Mouse (Mus musculus): Measurements from ENCODE around the gene Foxp1. TPM values are rescaled to one million over a fixed set of nuclear protein-coding genes. Genes with fewer than 3 reads are reported as not detected.

Gene Foxp1
- total and polyA plus RNA-seq, 3 experiments = 16.1 to 42.0 TPM; not detected in 1

DNA sequence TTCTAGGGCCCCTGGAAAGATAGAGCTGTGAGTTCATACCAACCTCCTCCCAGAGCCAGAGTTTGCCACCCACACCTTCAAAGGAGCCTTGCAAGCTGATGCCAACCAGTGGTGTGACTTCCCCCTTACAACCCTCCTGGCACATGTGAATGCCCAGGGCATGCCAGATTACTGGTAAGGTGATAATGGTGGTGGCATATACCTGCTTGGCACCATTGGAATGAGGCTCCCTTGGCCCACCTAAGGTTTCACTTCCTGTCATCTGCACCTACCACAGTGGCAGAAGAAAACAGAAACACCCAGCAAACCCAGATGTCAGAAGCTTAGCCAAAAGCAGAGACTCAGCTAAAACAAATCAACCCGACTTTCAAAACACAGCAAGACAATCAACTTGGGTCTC is 18.8 kb downstream of the Foxp1 start:
- Histone ChIP-seq H3K27me3 (ENCODE audit: control insufficient read depth in 1 of 2, insufficient read depth in 2 of 2, low read length in 2 of 2) (no peaks in the 10 kb centered on the region), H3K36me3 (ENCODE audit: control insufficient read depth in 1 of 2, insufficient read depth in 2 of 2, low read length in 2 of 2) (no peaks in the 10 kb centered on the region; a peak in 1 of 4 replicates), H3K4me1 (ENCODE audit: control insufficient read depth in 1 of 2, insufficient read depth in 2 of 2, low read length in 2 of 2) (no peaks in the 10 kb centered on the region), H3K27ac (ENCODE audit: control insufficient read depth, low read depth, low read length) (no peak overlapping the region), H3K4me3 (ENCODE audit: control insufficient read depth in 1 of 2, insufficient read depth in 1 of 2, low read depth in 2 of 2, low read length in 2 of 2) (no peak overlapping the region), H3K9ac (ENCODE audit: control insufficient read depth, low read depth, low read length, poor library complexity, severe bottlenecking) (no peak overlapping the region), H3K9me3 (replicated peaks; ENCODE audit: insufficient read depth, low read length) (no peaks in the 10 kb centered on the region), H3K79me2 (ENCODE audit: control insufficient read depth, insufficient read depth, low read length, poor library complexity) (no peaks in the 10 kb centered on the region)
- no peak for DNase-seq (ENCODE audit: low read depth, low spot score)
- TF ChIP-seq ELF1 (IDR thresholded peaks at IDR 0.05; ENCODE audit: low read depth, low read length) (no peak), ZKSCAN1 (IDR thresholded peaks at IDR 0.05; ENCODE audit: low read depth, low read length) (no peak), EP300 (IDR thresholded peaks at IDR 0.05; ENCODE audit: low read depth in 1 of 2, low read length in 2 of 2) (no peak), HCFC1 (IDR thresholded peaks at IDR 0.05; ENCODE audit: low read depth, low read length) (no peak), CHD2 (IDR thresholded peaks at IDR 0.05; ENCODE audit: low read length) (no peak), MXI1 (IDR thresholded peaks at IDR 0.05; ENCODE audit: low read depth, low read length) (no peak), TCF12 (IDR thresholded peaks at IDR 0.05; ENCODE audit: low read depth, low read length) (no peak), GABPA (IDR thresholded peaks at IDR 0.05; ENCODE audit: low read depth, low read length) (no peak), POLR2A (IDR thresholded peaks at IDR 0.05; ENCODE audit: control insufficient read depth in 1 of 2, insufficient read depth in 1 of 2, low read depth in 1 of 2, low read length in 2 of 2, poor library complexity in 1 of 2) (no peak), MAFK (IDR thresholded peaks at IDR 0.05; ENCODE audit: borderline replicate concordance, low read depth, low read length) (no peak), ZMIZ1 (IDR thresholded peaks at IDR 0.05; ENCODE audit: low read depth, low read length) (no peak), MYB (IDR thresholded peaks at IDR 0.05; ENCODE audit: low read depth, low read length) (no peak), CTCF (IDR thresholded peaks at IDR 0.05 in 2 of 3, conservative IDR thresholded peaks at IDR 0.05 in 1 of 3; ENCODE audit: control insufficient read depth in 1 of 3, insufficient read depth in 1 of 3, low read depth in 2 of 3, low read length in 3 of 3, poor library complexity in 1 of 3, severe bottlenecking in 1 of 3) (no peak)

DNA sequence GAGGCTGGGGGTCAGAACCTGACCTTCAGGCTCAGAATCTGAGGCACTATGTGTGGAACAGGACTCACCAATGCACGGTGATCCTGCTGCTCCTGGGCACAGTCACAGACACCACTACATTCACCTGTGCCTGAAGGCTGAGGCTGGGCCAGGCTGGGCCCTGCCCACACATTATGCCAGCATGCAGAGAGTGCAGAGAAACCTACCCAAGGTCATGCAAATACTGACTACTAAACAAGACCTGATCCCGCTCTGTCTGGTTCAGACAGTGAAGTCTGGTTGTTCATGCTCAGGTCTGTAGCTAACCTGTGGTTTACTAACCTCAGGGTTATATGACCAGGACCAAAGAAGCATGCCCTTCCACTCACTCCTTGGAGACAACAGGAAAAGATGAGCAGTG is 19.8 kb downstream of the Foxp1 start:
- no peaks in the 10 kb centered on the region for H3K9me3 ChIP-seq (replicated peaks; ENCODE audit: insufficient read depth, low read length)
- no peaks in the 10 kb centered on the region for H3K27me3 ChIP-seq (ENCODE audit: control insufficient read depth in 1 of 2, insufficient read depth in 2 of 2, low read length in 2 of 2)
- H3K36me3 ChIP-seq (ENCODE audit: control insufficient read depth in 1 of 2, insufficient read depth in 2 of 2, low read length in 2 of 2) = no peaks in the 10 kb centered on the region; a peak in 1 of 4 replicates

More for the DNA sequence above, 19.8 kb downstream of the Foxp1 start:
- no peak overlapping the region for H3K27ac ChIP-seq (ENCODE audit: control insufficient read depth, low read depth, low read length)
- no peak for DNase-seq (ENCODE audit: low read depth, low spot score)
- no peak overlapping the region for H3K9ac ChIP-seq (ENCODE audit: control insufficient read depth, low read depth, low read length, poor library complexity, severe bottlenecking)
- H3K79me2 ChIP-seq (ENCODE audit: control insufficient read depth, insufficient read depth, low read length, poor library complexity) = no peaks in the 10 kb centered on the region
- H3K4me1 ChIP-seq (ENCODE audit: control insufficient read depth in 1 of 2, insufficient read depth in 2 of 2, low read length in 2 of 2) = no peaks in the 10 kb centered on the region
- no peak for TF ChIP-seq UBTF (IDR thresholded peaks at IDR 0.05; ENCODE audit: borderline replicate concordance, insufficient read depth, low read depth, low read length)
- no peak for TF ChIP-seq CTCF (IDR thresholded peaks at IDR 0.05 in 2 of 3, conservative IDR thresholded peaks at IDR 0.05 in 1 of 3; ENCODE audit: control insufficient read depth in 1 of 3, insufficient read depth in 1 of 3, low read depth in 2 of 3, low read length in 3 of 3, poor library complexity in 1 of 3, severe bottlenecking in 1 of 3)
- no peak for TF ChIP-seq MXI1 (IDR thresholded peaks at IDR 0.05; ENCODE audit: low read depth, low read length)
- TF ChIP-seq CHD1 (IDR thresholded peaks at IDR 0.05; ENCODE audit: low read depth, low read length) = no peak
- no peak for TF ChIP-seq TBP (IDR thresholded peaks at IDR 0.05; ENCODE audit: low read depth, low read length)
- no peak for TF ChIP-seq EP300 (IDR thresholded peaks at IDR 0.05; ENCODE audit: low read depth in 1 of 2, low read length in 2 of 2)
- no peak for TF ChIP-seq GATA1 (IDR thresholded peaks at IDR 0.05; ENCODE audit: low read depth, low read length)
- TF ChIP-seq ELF1 (IDR thresholded peaks at IDR 0.05; ENCODE audit: low read depth, low read length) = no peak
- no peak for TF ChIP-seq ZMIZ1 (IDR thresholded peaks at IDR 0.05; ENCODE audit: low read depth, low read length)
- TF ChIP-seq POLR2AphosphoS5 (IDR thresholded peaks at IDR 0.05; ENCODE audit: borderline replicate concordance, low read depth, low read length) = no peak
- no peak for TF ChIP-seq TAL1 (IDR thresholded peaks at IDR 0.05; ENCODE audit: low read length)
- no peak for TF ChIP-seq POLR2A (IDR thresholded peaks at IDR 0.05; ENCODE audit: control insufficient read depth in 1 of 2, insufficient read depth in 1 of 2, low read depth in 1 of 2, low read length in 2 of 2, poor library complexity in 1 of 2)
- no peak for TF ChIP-seq HCFC1 (IDR thresholded peaks at IDR 0.05; ENCODE audit: low read depth, low read length)
- no peak for TF ChIP-seq MAX (IDR thresholded peaks at IDR 0.05; ENCODE audit: low read length)
- TF ChIP-seq SMC3 (IDR thresholded peaks at IDR 0.05; ENCODE audit: low read depth, low read length) = no peak
- TF ChIP-seq ZC3H11A (IDR thresholded peaks at IDR 0.05; ENCODE audit: low read depth, low read length) = no peak
- no peak overlapping the region for H3K4me3 ChIP-seq (ENCODE audit: control insufficient read depth in 1 of 2, insufficient read depth in 1 of 2, low read depth in 2 of 2, low read length in 2 of 2)

Data from MEL (cell line).